Comparison of ENCODE assay signal across 25 mouse cellular contexts in genomic region chr3:10952583-10952982, GRCm38 (mm10).
"Had no signal": no experiment of that assay in that cellular context is flagged by ENCODE, and none has a peak within 500 bp of the region (broad histone marks: within the 10 kb centered on the region; RNA-seq: fewer than 3 reads in every experiment).

No protein-coding gene starts in this region.

- H3K27me3 ChIP-seq: heart, embryonic 12.5 days; hindbrain, embryonic 12.5 days; intestine, embryonic 15.5 days; kidney, embryonic 15.5 days; limb, embryonic 12.5 days had no signal

- DNase-seq: gastrocnemius, adult 2 months; gastrocnemius, postnatal 10 days; gastrocnemius, postnatal 25 days; heart, adult 18-20 months; heart, postnatal 10 days; heart, postnatal 4 days; kidney, adult 2 months; kidney, postnatal 10 days; kidney, postnatal 25 days; kidney, postnatal 4 days had no signal

- H3K27ac ChIP-seq: gastrocnemius, adult 2 months; heart, embryonic 10.5 days; hindbrain, embryonic 10.5 days; hindbrain, embryonic 12.5 days; hindbrain, embryonic 14.5 days; intestine, embryonic 15.5 days; kidney, embryonic 15.5 days; layer of hippocampus, adult 2 months; left cerebral cortex, adult 2 months; limb, embryonic 10.5 days; limb, embryonic 12.5 days had no signal

- H3K9ac ChIP-seq: heart, embryonic 12.5 days; hindbrain, embryonic 12.5 days; hindbrain, embryonic 14.5 days; intestine, embryonic 15.5 days; kidney, embryonic 15.5 days; limb, embryonic 12.5 days had no signal

- H3K9me3 ChIP-seq: heart, embryonic 10.5 days; heart, embryonic 12.5 days; hindbrain, embryonic 12.5 days; intestine, embryonic 15.5 days; kidney, embryonic 15.5 days; limb, embryonic 10.5 days; limb, embryonic 12.5 days had no signal

- H3K4me3 ChIP-seq: gastrocnemius, adult 2 months; heart, embryonic 10.5 days; heart, embryonic 12.5 days; hindbrain, embryonic 10.5 days; hindbrain, embryonic 12.5 days; intestine, embryonic 15.5 days; kidney, embryonic 15.5 days; layer of hippocampus, adult 2 months; left cerebral cortex, adult 2 months; limb, embryonic 10.5 days; limb, embryonic 12.5 days had no signal

- H3K4me1 ChIP-seq: heart, embryonic 10.5 days; heart, embryonic 12.5 days; hindbrain, embryonic 10.5 days; hindbrain, embryonic 12.5 days; intestine, embryonic 15.5 days; kidney, embryonic 15.5 days; limb, embryonic 10.5 days; limb, embryonic 12.5 days had no signal

- ATAC-seq: forebrain, embryonic 16.5 days; hindbrain, embryonic 16.5 days; inflammation-experienced regulatory T-cells, adult 6 months; intestine, embryonic 15.5 days; intestine, postnatal 0 days had no signal

- H3K4me2 ChIP-seq: heart, embryonic 12.5 days; hindbrain, embryonic 12.5 days; hindbrain, embryonic 14.5 days; intestine, embryonic 15.5 days; kidney, embryonic 15.5 days; limb, embryonic 12.5 days had no signal

- H3K36me3 ChIP-seq: heart, embryonic 10.5 days; heart, embryonic 12.5 days; hindbrain, embryonic 10.5 days; hindbrain, embryonic 12.5 days; intestine, embryonic 15.5 days; kidney, embryonic 15.5 days; limb, embryonic 10.5 days; limb, embryonic 12.5 days had no signal
